In the genomic region with DNA sequence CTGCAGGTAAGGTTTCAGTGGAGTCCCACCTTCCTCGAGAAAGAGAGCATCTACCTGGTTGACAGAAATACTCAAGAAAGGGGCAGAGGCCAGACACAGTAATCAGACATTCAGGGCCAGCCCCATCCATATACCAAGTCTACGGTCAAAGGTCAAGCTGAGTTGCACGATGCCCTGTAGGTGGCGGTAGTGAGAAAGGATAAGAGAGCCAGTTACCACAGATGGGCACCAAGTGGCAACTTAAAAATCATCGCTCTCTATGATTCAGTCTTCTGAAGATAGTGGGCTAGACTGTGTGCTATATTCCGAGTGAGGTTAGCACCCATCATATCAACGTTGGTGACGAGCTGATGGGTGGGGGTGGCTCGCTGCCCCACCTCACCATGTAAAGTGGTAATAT, we compare ENCODE assay signal across 8 mouse cellular contexts. TPM values are rescaled to one million over a fixed set of nuclear protein-coding genes. Genes with fewer than 3 reads are reported as not detected.
DNase-seq lines count a peak whose midpoint lies in the region; ATAC-seq and TF ChIP-seq lines count a peak whose summit lies in the region.

No protein-coding gene starts in this region.

- H3K79me2 ChIP-seq in heart, adult 2 months (replicated peaks; ENCODE audit: control insufficient read depth, insufficient read depth, low read length): no peaks in the 10 kb centered on the region

- peak; percentile 80 for ATAC-seq in erythroblast, adult 5-6 weeks (replicated peaks; ENCODE audit: low FRiP score, poor library complexity, severe bottlenecking)
- no peak for ATAC-seq in forebrain, embryonic 13.5 days

- peaks cover 3% of the 10 kb centered on the region; the same call in 1 of the 2 replicates for H3K4me1 ChIP-seq in heart, adult 2 months (ENCODE audit: control insufficient read depth, insufficient read depth, low read length)
- H3K4me1 ChIP-seq in forebrain, embryonic 13.5 days: peaks cover 16% of the 10 kb centered on the region; the same call in 1 of the 2 replicates

- intact Hi-C loops in heart, adult 2 months (cut with DNase I): no loop called here

- no peak for TF ChIP-seq POLR2A in heart, adult 2 months (IDR thresholded peaks at IDR 0.05; ENCODE audit: insufficient read depth, low read depth, low read length)

- no peaks in the 10 kb centered on the region for H3K27me3 ChIP-seq in heart, adult 2 months (ENCODE audit: control insufficient read depth, insufficient read depth, low read length)
- H3K27me3 ChIP-seq in forebrain, embryonic 13.5 days: no peaks in the 10 kb centered on the region

- H3K27ac ChIP-seq in heart, adult 2 months: no peak overlapping the region
- H3K27ac ChIP-seq in forebrain, embryonic 13.5 days: no peak overlapping the region

- no peak for TF ChIP-seq EP300 in heart, adult 2 months (IDR thresholded peaks at IDR 0.05; ENCODE audit: insufficient read depth, low read depth, low read length)

- H3K36me3 ChIP-seq in heart, adult 2 months (ENCODE audit: control insufficient read depth, insufficient read depth, low read length): no peaks in the 10 kb centered on the region
- H3K36me3 ChIP-seq in forebrain, embryonic 13.5 days (ENCODE audit: poor library complexity, severe bottlenecking): no peaks in the 10 kb centered on the region

- H3K9ac ChIP-seq in heart, adult 2 months (ENCODE audit: low read depth, low read length): no peak overlapping the region
- no peak overlapping the region for H3K9ac ChIP-seq in forebrain, embryonic 13.5 days

- DNase-seq in heart, adult 2 months: no peak
- DNase-seq in heart, adult 9 months (ENCODE audit: low spot score in 2 of 2): no peak
- DNase-seq in B cell, adult 2 months: peak; percentile 74 to 75
- DNase-seq in adipocyte (ENCODE audit: low spot score): peak; percentile 78
- DNase-seq in lung, postnatal 36 days: peak; percentile 61
- DNase-seq in yolk sac, embryonic 10.5 days (ENCODE audit: low spot score): peak; percentile 36

- H3K4me2 ChIP-seq in forebrain, embryonic 13.5 days: no peak overlapping the region

- no peaks in the 10 kb centered on the region for H3K9me3 ChIP-seq in forebrain, embryonic 13.5 days (replicated peaks)

- TF ChIP-seq CTCF in heart, adult 2 months (IDR thresholded peaks at IDR 0.05): peak; percentile 60

- no peak overlapping the region for H3K4me3 ChIP-seq in heart, adult 2 months
- H3K4me3 ChIP-seq in forebrain, embryonic 13.5 days: no peak overlapping the region

- WGBS in heart, adult 2 months: 73% methylated on average over 9 of the region's 9 CpGs
- WGBS in forebrain, embryonic 13.5 days: 70% methylated on average over 9 of the region's 9 CpGs

RNA-seq across cellular contexts. Expression of a gene that starts 32.5 kb away (rescaled TPM):
- total RNA-seq in heart, adult 2 months (2021): 1 to 10 TPM; 1.9 to 2.9 TPM
- polyA plus RNA-seq in heart, adult 2 months (2012; rRNA removed): 3.8 and 6.1 TPM in 2 replicates
- 22.4 and 23.2 TPM in 2 replicates for total RNA-seq in erythroblast, adult 5-6 weeks (2015; ENCODE audit: low replicate concordance)
- total RNA-seq in erythroblast, adult 5-6 weeks (2017; ENCODE audit: low replicate concordance): 16.2 and 24.7 TPM in 2 replicates
- 73.6 and 75.1 TPM in 2 replicates for polyA plus RNA-seq in forebrain, embryonic 13.5 days (2015; fragmentation: Nextera tagmentation; extraction: Ambion mirVana)

RNA-seq across cellular contexts. Expression of a gene that starts 43.3 kb away (rescaled TPM):
- 10 to 100 TPM; 15.7 to 17.5 TPM for total RNA-seq in heart, adult 2 months (2021)
- polyA plus RNA-seq in heart, adult 2 months (2012; rRNA removed): 30.5 and 47.6 TPM in 2 replicates
- 3.3 TPM in 1 of 2 replicates, not detected in the other for total RNA-seq in erythroblast, adult 5-6 weeks (2015; ENCODE audit: low replicate concordance)
- total RNA-seq in erythroblast, adult 5-6 weeks (2017; ENCODE audit: low replicate concordance): 2.0 and 5.0 TPM in 2 replicates
- polyA plus RNA-seq in forebrain, embryonic 13.5 days (2015; fragmentation: Nextera tagmentation; extraction: Ambion mirVana): 0.18 TPM in 1 of 2 replicates, not detected in the other

Comparison
In these comparisons a context has a peak if more than half of its experiments do, and no peak if none do; other contexts are left out.
1. DNase-seq: peak in B cell, adult 2 months (2 of 2), adipocyte (single experiment), lung, postnatal 36 days (single experiment) and yolk sac, embryonic 10.5 days (single experiment); none in heart, adult 2 months (0 of 2) and heart, adult 9 months (0 of 2).
2. RNA of a gene that starts 32.5 kb away (total RNA-seq): 16.2 to 24.7 TPM in erythroblast, adult 5-6 weeks; 1.9 to 2.9 TPM in heart, adult 2 months; every median in the first group is over 4 times any median in the second.